Mouse (Mus musculus) embryo, embryonic 10.5 days (tissue): ENCODE measurements at regions not wholly inside any gene's neighbourhood (a gene's known extent, or its start where the extent isn't known, plus 50 kb on each side); places are given as distances from the start of the nearest gene placed in this dataset.

ENCODE experiments used
- DNase-seq: peaks from one replicate; pipeline ENCODE4 v3.0.0-alpha.2; 2015; ENCODE audit warnings: low spot score

- DNase-seq = no peak
Observed at GRCm38 (mm10) chr10:117527243-117527642, 102.1 kb upstream of the Cpm start.

- no peak for DNase-seq
Observed at GRCm38 (mm10) chr10:117526834-117527188, 102.5 kb upstream of the Cpm start.

GRCm38 (mm10) chr10:117526008-117526833 is 103.1 kb upstream of the Cpm start:
- no peak for DNase-seq

- DNase-seq = no peak
Observed at GRCm38 (mm10) chr10:117525608-117526007, 103.7 kb upstream of the Cpm start.

- no peak for DNase-seq
Observed at GRCm38 (mm10) chr10:117524926-117525565, 104.3 kb upstream of the Cpm start.

GRCm38 (mm10) chr10:117524101-117524500 is 105.2 kb upstream of the Cpm start:
- DNase-seq = no peak

GRCm38 (mm10) chr10:117522906-117523829 is 106.1 kb upstream of the Cpm start:
- no peak for DNase-seq

- DNase-seq = no peak
Observed at GRCm38 (mm10) chr10:117522373-117522772, 106.9 kb upstream of the Cpm start.

- DNase-seq = no peak
Observed at GRCm38 (mm10) chr10:117521315-117522270, 107.7 kb upstream of the Cpm start.

- no peak for DNase-seq
Observed at GRCm38 (mm10) chr10:117520536-117521314, 108.6 kb upstream of the Cpm start.

GRCm38 (mm10) chr10:117519670-117520535 is 109.4 kb upstream of the Cpm start:
- DNase-seq = peak; percentile 61

GRCm38 (mm10) chr10:117518793-117519669 is 110.3 kb upstream of the Cpm start:
- DNase-seq = peak; percentile 17

GRCm38 (mm10) chr10:117517800-117518770 is 111.2 kb upstream of the Cpm start:
- peak; percentile 15 for DNase-seq

GRCm38 (mm10) chr10:117517071-117517714 is 112.1 kb upstream of the Cpm start:
- DNase-seq = peak; percentile 37

GRCm38 (mm10) chr10:117516510-117516909 is 112.8 kb upstream of the Cpm start:
- no peak for DNase-seq

- peak; percentile 63 for DNase-seq
Observed at GRCm38 (mm10) chr10:117515777-117516501, 113.4 kb upstream of the Cpm start.
